Mouse (Mus musculus) gonadal fat pad, adult 2 months (tissue): ENCODE measurements around the gene Aff1. TPM values are rescaled to one million over a fixed set of nuclear protein-coding genes. Genes with fewer than 3 reads are reported as not detected.

Source experiments
- DNase-seq: peaks from one replicate; pipeline ENCODE4 v3.0.0-alpha.2; 2012; ENCODE audit warnings: low read depth
- polyA plus RNA-seq: library from polyadenylated mRNA; depleted of rRNA; stranded (reverse); fragments of >200 nt; gene quantifications from 2 replicates; pipeline ENCODE4 v1.2.3, GENCODE M21; 2012

Aff1 gene
- polyA plus RNA-seq, 1 experiment = 13.5 TPM

DNA sequence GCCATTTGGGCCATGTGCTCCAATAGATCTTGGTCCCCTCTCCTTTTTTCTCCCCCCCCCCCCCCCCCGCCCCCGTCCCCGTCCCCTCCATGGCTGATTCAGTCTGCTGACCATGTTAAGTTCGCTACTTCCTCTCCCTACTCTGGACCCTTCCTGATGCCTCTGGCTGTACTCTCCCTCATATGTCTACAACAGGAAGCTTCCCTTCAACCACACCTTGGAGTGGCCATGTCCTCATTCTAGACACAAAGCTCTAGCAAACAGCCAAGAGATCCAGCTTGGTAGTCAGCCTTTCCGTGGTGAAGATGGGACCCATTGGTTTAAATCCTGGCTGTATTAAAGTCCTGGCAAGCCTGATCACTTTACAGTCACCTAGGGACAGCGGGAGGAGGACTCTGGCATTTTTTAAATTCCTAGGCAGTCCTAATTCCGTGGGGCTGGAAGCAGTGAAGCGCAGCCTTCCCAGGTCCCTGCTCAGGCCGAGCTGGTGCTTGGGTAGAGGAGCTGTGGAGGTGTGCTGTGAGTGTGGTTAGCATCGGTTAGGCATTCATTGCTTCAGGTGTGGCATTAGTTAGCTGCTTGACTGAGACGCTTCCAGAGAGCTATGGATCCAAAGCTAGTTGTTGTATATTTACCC lies 144.1 kb downstream of the Aff1 start:
- no peak for DNase-seq

DNA sequence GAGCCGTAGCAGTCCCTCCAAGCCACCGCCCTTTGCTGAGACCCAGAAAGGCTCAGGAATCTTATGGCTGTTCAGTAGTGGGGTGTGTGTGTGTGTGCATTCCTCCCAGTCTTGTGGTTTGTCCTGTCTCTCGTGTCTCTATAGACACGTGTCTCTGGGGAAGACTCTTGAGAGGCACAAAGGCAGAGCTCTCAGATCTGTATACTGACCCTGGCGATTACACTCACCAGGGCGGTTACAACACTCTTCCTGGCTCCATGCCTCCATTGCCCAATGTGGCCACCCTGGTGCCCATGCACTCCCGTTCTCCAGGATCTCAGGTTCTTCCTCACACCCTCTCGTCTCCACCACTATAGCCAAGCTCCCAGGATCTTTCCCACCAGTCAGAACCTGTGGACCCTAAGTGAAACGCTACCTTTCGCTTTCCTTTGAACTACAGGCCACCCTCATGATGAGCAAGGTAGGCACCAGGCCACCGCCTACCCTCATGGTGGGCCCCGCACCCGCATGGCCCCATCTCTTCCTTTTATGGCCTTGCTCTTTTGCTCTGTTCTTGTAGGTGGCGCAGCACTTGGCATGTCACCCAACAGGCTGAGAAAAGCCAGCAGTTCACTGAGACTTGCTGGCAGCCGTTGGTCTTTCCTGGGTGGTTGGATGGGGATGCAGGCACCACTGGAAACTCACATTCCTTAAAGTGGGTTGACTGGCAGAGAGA lies 146.5 kb downstream of the Aff1 start:
- no peak for DNase-seq

GRCm38 (mm10) chr5:103839265-103839626 lies 147.1 kb downstream of the Aff1 start:
- no peak for DNase-seq

DNA sequence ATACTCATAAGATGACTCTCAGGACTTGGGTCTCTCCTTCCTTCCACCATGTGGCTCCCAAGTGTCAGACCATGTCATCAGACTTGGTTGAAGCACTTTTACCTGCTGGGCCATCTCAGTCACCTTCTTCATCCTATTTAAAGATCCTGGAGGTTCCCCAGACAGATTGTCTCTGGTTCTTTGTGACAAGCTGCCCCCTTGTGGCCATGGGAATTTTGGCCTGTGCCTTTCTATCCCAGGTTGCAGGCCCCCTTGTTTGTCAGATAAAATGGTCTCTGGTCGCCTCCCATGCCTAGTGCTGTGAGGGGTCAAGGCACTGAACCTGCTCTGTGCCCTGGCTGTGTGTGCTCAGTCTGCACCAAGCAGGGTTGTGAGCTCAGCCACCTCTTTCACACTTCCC lies 151.8 kb downstream of the Aff1 start:
- no peak for DNase-seq

- no peak for DNase-seq
Measured at GRCm38 (mm10) chr5:103845418-103846153, 153.4 kb downstream of the Aff1 start.

DNA sequence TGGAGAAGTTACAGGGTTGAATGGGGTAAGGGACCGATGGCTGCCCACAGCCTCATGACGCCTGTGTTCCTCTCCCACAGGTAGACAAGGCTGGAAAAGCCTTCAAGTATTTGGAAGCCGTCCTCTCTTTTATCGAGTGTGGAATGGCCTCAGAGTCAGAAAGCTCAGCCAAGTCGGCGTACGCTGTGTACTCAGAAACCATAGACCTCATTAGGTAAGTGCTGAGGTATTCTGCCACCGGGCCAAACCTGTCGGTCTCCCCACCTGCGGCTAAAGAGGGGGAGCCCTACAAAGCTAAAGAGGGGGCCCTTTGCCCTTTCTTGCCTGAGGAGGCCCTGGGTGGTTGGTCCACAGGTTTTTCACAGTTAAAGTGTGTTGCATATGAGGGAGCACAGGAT lies 154.0 kb downstream of the Aff1 start:
- no peak for DNase-seq

GRCm38 (mm10) chr5:103846609-103847008 lies 154.4 kb downstream of the Aff1 start:
- no peak for DNase-seq

GRCm38 (mm10) chr5:103848546-103848945 lies 156.4 kb downstream of the Aff1 start:
- no peak for DNase-seq

DNA sequence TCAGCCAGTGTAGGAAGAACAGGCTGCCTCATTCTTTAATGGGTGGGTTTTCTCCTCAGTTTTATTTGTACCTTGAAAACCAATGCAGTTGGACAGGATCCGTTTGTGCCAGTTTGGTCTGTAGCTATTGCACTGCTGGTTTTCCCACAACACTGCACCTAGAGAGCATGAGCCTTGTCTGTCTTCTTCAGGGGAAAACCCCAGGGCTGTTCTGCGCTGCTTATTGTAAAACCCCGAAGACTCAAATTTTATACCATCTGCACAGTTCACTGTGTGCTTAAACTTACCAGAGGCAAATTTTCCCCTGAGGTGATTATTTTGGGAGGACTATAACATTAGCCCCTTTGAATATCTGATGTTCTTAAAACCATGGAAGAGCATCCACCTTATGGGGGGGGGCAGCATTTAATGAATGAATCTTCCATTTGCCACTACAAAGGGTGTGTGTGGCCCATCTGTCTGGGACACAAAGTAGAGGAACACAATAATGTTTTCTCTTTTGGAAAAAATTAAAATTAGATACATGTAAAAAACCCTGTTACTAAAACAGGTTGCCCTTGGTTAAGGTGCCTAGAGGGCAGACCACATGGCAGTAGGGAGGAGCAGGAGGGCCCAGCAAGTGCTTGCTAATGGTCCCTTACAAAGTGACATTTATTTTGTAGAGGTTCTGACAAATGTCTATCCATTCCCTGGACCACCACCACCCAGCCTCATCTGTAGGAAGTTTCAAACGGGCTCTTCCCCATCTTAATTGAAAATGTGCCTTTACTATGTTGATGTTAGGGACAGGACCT lies 160.8 kb downstream of the Aff1 start:
- DNase-seq = no peak

GRCm38 (mm10) chr5:103854041-103854806 lies 162.1 kb downstream of the Aff1 start:
- no peak for DNase-seq

GRCm38 (mm10) chr5:103854807-103855194 lies 162.6 kb downstream of the Aff1 start:
- no peak for DNase-seq

DNA sequence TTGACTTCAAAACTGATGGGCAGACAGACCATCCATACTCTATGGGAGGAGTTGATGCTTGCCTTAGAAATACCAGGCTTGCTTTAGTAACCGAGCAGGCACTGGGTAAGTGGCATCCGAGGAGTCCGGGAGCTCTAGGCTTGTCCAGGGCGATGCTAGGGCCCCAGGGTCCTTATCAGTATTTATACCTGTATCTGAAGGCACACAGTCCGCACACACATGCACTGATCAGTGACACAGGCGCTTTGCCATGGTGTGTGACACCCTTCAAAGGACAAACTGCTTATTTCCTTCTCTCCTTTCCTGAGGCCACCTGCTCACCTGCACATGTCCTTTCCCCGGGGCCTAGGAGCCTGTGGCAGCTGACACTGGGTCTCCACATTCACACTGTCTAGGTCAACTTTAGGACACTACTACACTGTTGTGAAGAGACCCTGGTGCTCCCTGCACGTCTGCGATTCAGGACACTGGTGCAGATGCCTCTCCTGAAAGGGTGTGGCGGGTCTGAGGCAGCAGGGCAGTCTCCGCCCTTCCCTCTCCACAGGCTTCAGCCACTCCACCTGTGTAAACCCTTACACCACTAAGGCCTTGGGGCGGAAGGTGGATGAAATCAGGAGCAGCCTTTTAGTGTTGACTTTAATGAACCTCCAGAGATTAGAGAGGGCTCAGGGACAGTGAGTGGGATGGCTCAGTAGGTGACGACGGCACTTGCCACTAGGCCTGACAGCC lies 163.5 kb downstream of the Aff1 start:
- DNase-seq = no peak

DNA sequence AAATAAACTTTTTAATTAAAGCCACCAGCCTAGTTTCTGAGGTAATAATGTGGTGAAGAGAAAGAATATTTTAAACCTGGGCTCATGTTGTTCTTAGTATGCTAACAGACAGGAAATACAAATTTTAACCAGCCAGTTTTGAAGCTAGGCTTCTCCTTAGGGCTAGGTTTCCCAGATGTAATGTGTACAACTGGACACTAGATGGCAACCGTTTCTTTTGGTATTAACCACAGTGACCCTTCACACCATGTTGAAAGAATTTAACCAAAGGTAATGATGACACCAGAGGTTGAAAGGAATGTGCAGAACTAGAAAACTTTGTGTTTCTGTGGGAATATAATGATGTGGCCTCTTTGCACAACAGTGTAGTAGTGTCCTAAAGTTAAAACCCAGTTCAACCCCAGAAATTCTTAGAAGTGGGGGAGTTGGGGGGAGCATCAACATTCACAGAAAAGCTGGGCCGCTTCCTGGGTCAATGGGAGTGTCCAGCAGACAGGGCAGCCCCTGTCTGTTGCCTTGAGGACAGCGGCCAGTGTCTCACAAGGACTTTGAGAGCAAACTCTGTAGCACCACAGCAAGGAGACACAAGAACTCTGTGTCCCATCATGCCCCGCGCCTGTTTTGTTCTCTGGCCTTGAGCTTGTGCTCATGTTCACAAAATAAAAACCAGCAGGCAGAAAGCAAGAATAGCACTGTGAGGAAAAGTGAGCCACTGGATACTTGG lies 164.3 kb downstream of the Aff1 start:
- no peak for DNase-seq

DNA sequence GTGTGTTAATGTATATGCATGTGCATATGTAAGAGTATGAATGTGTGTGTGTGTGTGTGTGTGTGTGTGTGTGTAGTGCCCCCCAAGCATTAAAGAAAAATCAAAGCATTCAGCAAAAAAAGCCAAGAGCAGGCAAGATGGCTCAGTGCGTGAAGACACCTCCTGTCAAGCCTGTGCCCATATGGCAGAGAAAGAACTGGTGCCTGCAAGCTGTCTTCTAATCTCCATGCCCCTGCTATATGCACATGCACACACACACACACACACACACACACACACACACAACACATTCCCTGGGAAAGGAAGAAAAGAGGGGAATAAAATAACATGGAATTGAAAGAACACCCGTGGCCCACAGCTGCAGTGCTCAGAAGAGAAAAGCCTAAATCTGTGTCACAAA lies 165.0 kb downstream of the Aff1 start:
- no peak for DNase-seq

DNA sequence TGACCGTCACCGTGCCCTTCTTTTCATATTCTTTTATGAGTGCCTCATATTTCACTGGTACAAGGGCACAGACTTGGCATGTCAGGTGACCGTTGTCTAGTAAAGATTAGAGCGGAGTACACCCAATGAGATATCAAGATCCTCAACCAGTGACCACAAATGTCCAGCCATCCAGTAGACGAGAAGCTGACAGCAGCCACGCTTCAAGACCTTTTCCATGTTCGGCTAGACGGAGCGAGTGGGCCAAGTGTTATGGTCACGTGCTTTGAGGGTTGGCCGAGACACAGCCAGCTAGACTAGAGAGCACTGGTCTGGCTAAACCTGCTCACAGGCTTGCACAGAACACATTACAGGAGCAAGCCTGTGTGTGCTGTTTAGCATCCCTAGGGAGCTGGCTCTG lies 168.4 kb downstream of the Aff1 start:
- DNase-seq = no peak

GRCm38 (mm10) chr5:103863759-103864158 lies 171.6 kb downstream of the Aff1 start:
- DNase-seq = no peak

- DNase-seq = no peak
Measured at GRCm38 (mm10) chr5:103889766-103890165, 197.6 kb downstream of the Aff1 start.

DNA sequence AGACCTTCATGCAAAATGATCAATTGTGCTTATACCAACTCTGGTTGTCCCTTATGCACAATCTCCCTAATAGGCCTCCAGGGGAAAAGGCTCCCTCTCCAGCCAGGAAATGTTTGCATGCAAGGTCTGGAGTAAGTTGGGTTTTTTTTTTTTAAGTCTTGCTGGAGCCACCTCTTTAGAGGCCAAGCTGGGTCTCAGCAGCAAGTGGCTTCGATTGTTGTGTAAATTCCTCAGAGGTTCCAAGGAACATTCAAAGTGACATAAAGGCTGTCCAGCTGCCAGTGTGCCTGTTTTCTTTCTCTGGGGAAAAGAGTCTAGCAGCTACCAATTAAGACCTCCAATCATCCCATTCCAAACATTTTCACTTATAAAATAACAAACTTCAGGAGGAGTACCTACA lies 206.1 kb downstream of the Aff1 start:
- no peak for DNase-seq
